Mouse (Mus musculus) intestine, postnatal 0 days (tissue): Measurements from ENCODE around the gene Tubgcp2. TPM values are rescaled to one million over a fixed set of nuclear protein-coding genes. Genes with fewer than 3 reads are reported as not detected.

Source experiments
- ATAC-seq: fragments of 200-750 bp; cut with Nextera tagmentation; 2 replicates; pipeline ENCODE4 v1.8.0; 2017; ENCODE audit warnings: mild to moderate bottlenecking, moderate TSS enrichment, moderate library complexity
- H3K27ac ChIP-seq: fragments of 300-500 bp; sonication (generic); 2 replicates; pipeline ENCODE4 v1.5.1; 2014; ENCODE audit warnings: mild to moderate bottlenecking, low read depth, low read length, moderate library complexity
- H3K27me3 ChIP-seq: fragments of 300-500 bp; sonication (generic); replicated peaks from 2 replicates; pipeline ENCODE4 v1.6.1; 2014; ENCODE audit warnings: low read length, mixed read lengths; ENCODE audit not compliant: control insufficient read depth, insufficient read depth
- H3K36me3 ChIP-seq: fragments of 300-500 bp; sonication (generic); 2 replicates; pipeline ENCODE4 v1.6.1; 2014; ENCODE audit warnings: mild to moderate bottlenecking, moderate library complexity; ENCODE audit not compliant: control insufficient read depth, insufficient read depth
- H3K4me1 ChIP-seq: fragments of 300-500 bp; sonication (generic); replicated peaks from 2 replicates; pipeline ENCODE4 v1.6.1; 2014; ENCODE audit warnings: antibody characterized with exemption, low read length, mixed read lengths; ENCODE audit not compliant: control insufficient read depth, insufficient read depth
- H3K4me2 ChIP-seq: fragments of 300-500 bp; sonication (generic); replicated peaks from 2 replicates; pipeline ENCODE4 v1.6.1; 2014; ENCODE audit warnings: low read depth, mild to moderate bottlenecking, moderate library complexity
- H3K4me3 ChIP-seq: fragments of 300-500 bp; sonication (generic); 2 replicates; pipeline ENCODE4 v1.5.1; 2014; ENCODE audit warnings: low read depth, low read length
- H3K9ac ChIP-seq: fragments of 300-500 bp; sonication (generic); 2 replicates; pipeline ENCODE4 v1.6.1; 2014; ENCODE audit warnings: mild to moderate bottlenecking, low read depth, low read length
- H3K9me3 ChIP-seq: fragments of 300-500 bp; sonication (generic); 2 replicates; pipeline ENCODE4 v1.6.1; 2016; ENCODE audit warnings: mixed run types; ENCODE audit not compliant: control insufficient read depth
- CTCF ChIP-seq: sonication (generic); IDR thresholded peaks from 2 replicates; pipeline ENCODE4 v1.5.1; 2016; ENCODE audit warnings: low read depth, mild to moderate bottlenecking, control low read depth, antibody characterized with exemption, moderate library complexity
- WGBS: fragments of 180-500 bp; shearing (Covaris S2); extraction: QIAGEN DNeasy Blood & Tissue Kit; methylation state at CpG from one replicate; pipeline ENCODE4 v1.1.7; 2014; 5-methylcytosine and 5-hydroxymethylcytosine counted together
- polyA plus RNA-seq: library from polyadenylated mRNA; unstranded; fragments of >200 nt; fragmentation: Nextera tagmentation; extraction: Ambion mirVana; gene quantifications from 2 replicates; pipeline ENCODE4 v1.2.1, GENCODE M21; 2015

The Tubgcp2 gene
- polyA plus RNA-seq, 1 experiment from 2014 or later = 13.0 TPM

DNA sequence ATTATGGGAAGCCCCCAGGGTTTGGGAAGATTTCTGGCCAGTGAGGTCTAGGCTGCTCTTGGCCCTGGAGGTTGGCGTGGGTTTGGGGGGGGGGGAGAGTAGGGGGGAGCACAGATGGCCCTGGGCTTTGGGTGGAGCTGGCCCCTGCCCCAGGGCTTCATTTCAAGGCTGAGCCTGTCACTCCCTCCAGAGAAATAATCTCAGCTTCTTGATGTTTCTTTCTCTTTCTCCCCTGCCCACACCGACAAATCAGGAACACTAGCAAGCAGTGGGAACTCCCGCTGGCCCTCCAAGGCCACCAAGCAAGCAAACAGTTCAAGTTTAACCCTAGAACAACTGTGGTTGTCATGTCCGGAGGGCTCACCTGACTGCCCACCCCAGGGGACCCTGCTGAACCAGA, 72.7 kb downstream of the Tubgcp2 start:
- no peak for ATAC-seq
- no peak for TF ChIP-seq CTCF
- H3K9me3 ChIP-seq = no peaks in the 10 kb centered on the region
- no peaks in the 10 kb centered on the region for H3K4me1 ChIP-seq
- WGBS = 33% methylated on average over 4 of the region's 4 CpGs
- H3K4me3 ChIP-seq = no peak overlapping the region
- no peak overlapping the region for H3K4me2 ChIP-seq
- H3K9ac ChIP-seq = no peak overlapping the region
- no peak overlapping the region for H3K27ac ChIP-seq
- no peaks in the 10 kb centered on the region for H3K36me3 ChIP-seq
- no peaks in the 10 kb centered on the region for H3K27me3 ChIP-seq

DNA sequence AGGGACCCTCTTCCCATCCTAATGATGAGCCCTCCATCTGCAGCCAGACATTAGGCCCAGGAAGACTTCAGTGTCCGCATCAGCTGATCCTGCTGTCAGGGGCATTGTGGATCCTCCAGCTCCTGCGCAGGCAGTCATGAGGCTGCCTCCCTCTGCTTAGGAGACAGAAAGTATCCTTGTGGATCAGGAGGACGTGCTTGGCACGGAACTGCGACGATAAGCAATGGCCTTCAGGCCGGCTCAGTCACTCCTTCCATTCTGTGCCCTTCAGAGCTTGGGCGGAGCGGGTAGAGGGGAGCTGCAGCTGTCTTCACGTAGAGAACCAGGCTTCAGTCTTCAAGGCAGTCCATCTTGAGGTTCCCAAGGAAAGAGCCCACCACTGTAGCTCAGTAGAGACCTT, 75.3 kb downstream of the Tubgcp2 start:
- H3K9me3 ChIP-seq = no peaks in the 10 kb centered on the region
- no peak overlapping the region for H3K4me2 ChIP-seq
- WGBS = 83% methylated on average over 10 of the region's 10 CpGs
- no peak overlapping the region for H3K4me3 ChIP-seq
- no peaks in the 10 kb centered on the region for H3K4me1 ChIP-seq
- H3K27me3 ChIP-seq = no peaks in the 10 kb centered on the region
- no peak for TF ChIP-seq CTCF
- H3K27ac ChIP-seq = no peak overlapping the region
- no peak overlapping the region for H3K9ac ChIP-seq
- no peak for ATAC-seq
- H3K36me3 ChIP-seq = no peaks in the 10 kb centered on the region

DNA sequence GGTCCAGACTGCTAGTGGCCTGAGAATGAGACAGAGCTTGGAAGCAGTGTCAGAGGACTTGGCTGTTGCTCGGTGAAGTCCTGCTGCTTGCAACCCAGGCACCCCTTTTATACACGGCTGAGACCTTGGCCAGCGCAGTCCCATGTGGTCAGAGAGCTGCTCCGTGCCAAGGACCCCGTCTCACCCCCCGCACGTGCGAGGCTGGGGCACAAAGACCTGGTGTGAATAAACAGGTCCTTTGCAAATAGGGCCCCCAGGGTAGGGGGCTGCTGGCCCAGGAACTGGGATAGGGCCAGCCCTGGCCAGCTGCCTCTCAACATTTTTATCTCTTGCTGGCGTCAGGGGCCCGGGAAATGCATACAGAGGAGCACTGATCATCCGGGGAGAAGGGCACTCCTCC, 78.5 kb downstream of the Tubgcp2 start:
- no peaks in the 10 kb centered on the region for H3K36me3 ChIP-seq
- no peak for ATAC-seq
- 17% methylated on average over 11 of the region's 11 CpGs for WGBS

DNA sequence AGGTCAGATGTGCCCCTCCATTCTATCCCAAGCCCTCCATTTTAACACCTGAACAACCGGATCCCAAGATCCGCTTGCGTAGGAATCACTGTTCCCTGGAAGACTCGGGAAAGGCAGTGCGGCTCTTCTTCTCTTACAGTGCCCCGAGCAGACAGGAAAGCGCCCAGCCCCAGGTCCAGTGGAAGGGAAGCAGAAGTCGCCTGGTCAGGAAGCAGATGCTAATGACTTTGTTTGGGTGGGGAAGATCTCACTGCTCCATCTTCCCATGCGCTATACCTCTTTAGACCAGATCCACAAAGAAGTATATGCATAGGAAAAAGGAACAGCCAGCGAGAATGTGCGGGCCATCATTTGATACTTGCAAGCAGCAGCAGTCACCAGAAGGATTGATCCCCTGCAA, 79.0 kb downstream of the Tubgcp2 start:
- H3K9ac ChIP-seq = no peak overlapping the region
- no peak for TF ChIP-seq CTCF
- H3K27me3 ChIP-seq = no peaks in the 10 kb centered on the region
- H3K4me3 ChIP-seq = no peak overlapping the region
- H3K4me1 ChIP-seq = no peaks in the 10 kb centered on the region
- no peaks in the 10 kb centered on the region for H3K36me3 ChIP-seq
- no peak overlapping the region for H3K27ac ChIP-seq
- ATAC-seq = no peak
- 57% methylated on average over 11 of the region's 11 CpGs for WGBS
- H3K4me2 ChIP-seq = no peak overlapping the region
- no peaks in the 10 kb centered on the region for H3K9me3 ChIP-seq

More for the DNA sequence above, 78.5 kb downstream of the Tubgcp2 start:
- H3K9ac ChIP-seq = no peak overlapping the region
- no peaks in the 10 kb centered on the region for H3K27me3 ChIP-seq
- no peaks in the 10 kb centered on the region for H3K9me3 ChIP-seq
- no peak for TF ChIP-seq CTCF
- no peak overlapping the region for H3K27ac ChIP-seq
- H3K4me2 ChIP-seq = no peak overlapping the region
- H3K4me1 ChIP-seq = no peaks in the 10 kb centered on the region
- H3K4me3 ChIP-seq = no peak overlapping the region

DNA sequence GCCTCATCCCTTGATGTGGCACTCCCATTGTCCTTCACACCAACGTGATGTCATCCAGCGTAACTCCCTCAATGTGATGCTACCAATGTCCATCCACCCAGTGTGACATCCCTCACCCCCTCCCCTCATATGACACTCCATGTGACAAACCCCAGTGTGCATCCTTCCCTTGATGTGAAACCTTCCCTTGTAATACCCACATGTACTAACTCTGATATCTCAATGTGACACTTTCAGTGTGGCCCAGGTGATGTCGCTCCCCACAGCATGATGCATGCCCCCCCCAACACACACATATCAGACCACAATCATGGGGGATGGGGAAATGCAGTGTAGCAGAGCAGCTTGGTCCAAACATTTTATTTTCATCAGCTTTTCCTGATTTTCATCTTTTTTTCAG, 79.8 kb downstream of the Tubgcp2 start:
- no peak for TF ChIP-seq CTCF
- H3K27me3 ChIP-seq = no peaks in the 10 kb centered on the region
- no peaks in the 10 kb centered on the region for H3K9me3 ChIP-seq
- no peak overlapping the region for H3K9ac ChIP-seq
- no peaks in the 10 kb centered on the region for H3K36me3 ChIP-seq
- H3K27ac ChIP-seq = no peak overlapping the region
- WGBS = 72% methylated on average over 3 of the region's 3 CpGs
- no peak for ATAC-seq
- no peak overlapping the region for H3K4me2 ChIP-seq
- H3K4me3 ChIP-seq = no peak overlapping the region
- H3K4me1 ChIP-seq = no peaks in the 10 kb centered on the region

DNA sequence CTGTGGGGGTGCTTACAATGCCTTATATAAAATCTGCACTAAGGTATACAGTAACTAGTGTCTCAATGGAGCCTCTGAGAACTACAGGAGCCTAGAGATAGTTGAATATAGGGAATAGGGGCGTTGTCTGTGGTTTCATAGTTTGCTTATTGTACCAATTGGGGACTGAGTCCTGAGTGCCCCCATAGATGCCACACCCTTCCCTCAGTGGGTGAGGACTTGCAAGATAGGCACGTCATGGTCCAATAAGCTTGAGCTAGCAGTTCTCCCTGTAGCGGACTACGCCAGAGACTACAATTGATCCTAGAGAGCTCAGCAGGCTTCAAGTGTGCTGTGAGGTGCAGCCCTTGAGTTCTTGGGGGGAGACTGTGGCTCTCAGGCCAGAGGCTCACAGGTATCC, 81.0 kb downstream of the Tubgcp2 start:
- no peak for ATAC-seq
- H3K4me1 ChIP-seq = no peaks in the 10 kb centered on the region
- no peak overlapping the region for H3K9ac ChIP-seq
- H3K27me3 ChIP-seq = no peaks in the 10 kb centered on the region
- H3K9me3 ChIP-seq = no peaks in the 10 kb centered on the region
- H3K4me2 ChIP-seq = no peak overlapping the region
- no peak overlapping the region for H3K27ac ChIP-seq
- TF ChIP-seq CTCF = no peak
- 82% methylated on average over 4 of the region's 4 CpGs for WGBS
- no peaks in the 10 kb centered on the region for H3K36me3 ChIP-seq
- H3K4me3 ChIP-seq = no peak overlapping the region

DNA sequence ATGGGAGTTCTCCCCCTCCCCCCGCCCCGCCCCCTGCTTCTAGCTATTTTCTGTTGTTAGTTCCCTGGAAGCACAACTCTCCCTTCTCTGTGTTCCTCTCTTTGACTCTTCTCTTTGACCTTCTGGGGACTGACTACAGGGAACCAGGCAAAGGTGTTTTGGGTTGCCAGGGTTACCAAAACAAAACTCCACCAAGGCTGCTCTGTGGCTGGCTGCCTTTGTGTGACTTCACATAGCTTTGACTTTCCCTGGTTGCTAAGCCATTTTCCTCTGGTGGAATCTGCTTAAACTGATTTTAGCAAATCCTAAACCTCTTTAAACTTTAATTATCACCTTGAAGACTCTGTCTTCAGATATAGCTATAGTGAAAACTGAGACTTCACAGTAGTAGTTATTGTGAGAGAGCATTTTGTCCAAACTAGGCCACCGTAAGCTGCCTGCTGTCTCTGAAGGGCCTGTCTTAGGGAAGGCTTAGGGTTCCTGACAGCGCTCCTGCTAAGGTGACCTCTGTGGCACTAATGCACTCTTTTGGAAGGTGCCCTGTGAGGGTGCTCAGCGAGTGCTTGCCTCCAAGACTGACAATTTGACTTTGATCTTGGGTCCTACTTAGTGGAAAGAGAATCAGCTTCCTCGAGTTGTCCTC, 84.4 kb downstream of the Tubgcp2 start:
- Histone ChIP-seq H3K27ac (no peak overlapping the region), H3K4me3 (no peak overlapping the region), H3K27me3 (peaks cover 7% of the 10 kb centered on the region; the same call in 1 of the 2 replicates), H3K4me2 (no peak overlapping the region), H3K4me1 (no peaks in the 10 kb centered on the region), H3K9me3 (no peaks in the 10 kb centered on the region), H3K36me3 (no peaks in the 10 kb centered on the region), H3K9ac (no peak overlapping the region)
- no peak for ATAC-seq
- WGBS = 85% methylated on average over 6 of the region's 6 CpGs
- TF ChIP-seq CTCF = no peak
